Mouse (Mus musculus) intestine, embryonic 16.5 days (tissue): ENCODE results near the gene Pacrg. TPM values are rescaled to one million over a fixed set of nuclear protein-coding genes. Genes with fewer than 3 reads are reported as not detected.

Experiments
- ATAC-seq: fragments of 200-750 bp; cut with Nextera tagmentation; 2 replicates; pipeline ENCODE4 v1.8.0; 2017; ENCODE audit warnings: moderate TSS enrichment, moderate library complexity
- H3K27ac ChIP-seq: fragments of 300-500 bp; sonication (generic); 2 replicates; pipeline ENCODE4 v1.5.1; 2014; ENCODE audit warnings: mild to moderate bottlenecking, low read length
- H3K27me3 ChIP-seq: fragments of 300-500 bp; sonication (generic); replicated peaks from 2 replicates; pipeline ENCODE4 v1.6.1; 2014; ENCODE audit warnings: low read length, control low read depth, mixed read lengths; ENCODE audit not compliant: control insufficient read depth, insufficient read depth
- H3K36me3 ChIP-seq: fragments of 300-500 bp; sonication (generic); 2 replicates; pipeline ENCODE4 v1.6.1; 2014; ENCODE audit warnings: low read length, control low read depth; ENCODE audit not compliant: control insufficient read depth, insufficient read depth
- H3K4me1 ChIP-seq: fragments of 300-500 bp; sonication (generic); 2 replicates; pipeline ENCODE4 v1.6.1; 2014; ENCODE audit warnings: low read length, control low read depth, mixed read lengths; ENCODE audit not compliant: control insufficient read depth, insufficient read depth
- H3K4me2 ChIP-seq: fragments of 300-500 bp; sonication (generic); 2 replicates; pipeline ENCODE4 v1.6.1; 2014; ENCODE audit warnings: low read depth, low read length, control low read depth
- H3K4me3 ChIP-seq: fragments of 300-500 bp; sonication (generic); 2 replicates; pipeline ENCODE4 v1.5.1; 2014; ENCODE audit warnings: mild to moderate bottlenecking, low read length
- H3K9ac ChIP-seq: fragments of 300-500 bp; sonication (generic); 2 replicates; pipeline ENCODE4 v1.6.1; 2014; ENCODE audit warnings: low read depth, low read length
- H3K9me3 ChIP-seq: fragments of 300-500 bp; sonication (generic); 2 replicates; pipeline ENCODE4 v1.6.1; 2016; ENCODE audit warnings: low read length, control low read depth; ENCODE audit not compliant: control insufficient read depth
- WGBS: fragments of 180-500 bp; shearing (Covaris S2); extraction: QIAGEN DNeasy Blood & Tissue Kit; methylation state at CpG from one replicate; pipeline ENCODE4 v1.1.7; 2014; 5-methylcytosine and 5-hydroxymethylcytosine counted together
- polyA plus RNA-seq: library from polyadenylated mRNA; unstranded; fragments of >200 nt; fragmentation: Nextera tagmentation; extraction: Ambion mirVana; gene quantifications from 2 replicates; pipeline ENCODE4 v1.2.1, GENCODE M21; 2015

The Pacrg gene
- polyA plus RNA-seq, 1 experiment from 2014 or later, result 0.66 TPM

DNA sequence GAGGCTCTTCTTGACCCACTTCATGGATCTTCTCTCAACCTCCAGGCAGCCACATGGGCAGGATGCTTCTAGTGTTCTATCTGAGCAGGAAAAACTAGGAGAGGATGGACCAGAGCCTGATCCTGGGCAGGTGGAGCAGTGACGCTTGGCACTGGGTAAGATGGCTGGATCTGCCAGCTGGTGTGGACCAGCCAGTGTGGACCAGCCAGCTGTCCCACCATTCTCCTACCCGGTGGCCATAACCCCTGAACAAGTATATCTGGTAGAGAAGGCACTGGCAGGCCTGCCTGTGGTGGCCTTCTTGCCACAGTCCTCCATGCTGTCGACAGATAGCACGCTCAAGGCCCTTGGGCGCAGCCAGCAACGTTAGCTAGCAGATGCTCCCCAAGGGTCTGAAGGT, 443.2 kb downstream of the Pacrg start:
- Histone ChIP-seq H3K9me3 (no peaks in the 10 kb centered on the region), H3K4me1 (peaks cover 7% of the 10 kb centered on the region; the same call in 1 of the 2 replicates), H3K27ac (no peak overlapping the region), H3K4me3 (no peak overlapping the region), H3K27me3 (no peaks in the 10 kb centered on the region), H3K4me2 (no peak overlapping the region), H3K36me3 (no peaks in the 10 kb centered on the region), H3K9ac (no peak overlapping the region)
- ATAC-seq, result no peak
- 85% methylated on average over 6 of the region's 6 CpGs for WGBS

GRCm38 (mm10) chr17:10394855-10395254, 445.3 kb downstream of the Pacrg start:
- Histone ChIP-seq H3K9ac (no peak overlapping the region), H3K4me1 (peaks cover 10% of the 10 kb centered on the region; the same call in 1 of the 2 replicates), H3K27ac (no peak overlapping the region), H3K4me3 (no peak overlapping the region), H3K4me2 (no peak overlapping the region), H3K36me3 (no peaks in the 10 kb centered on the region), H3K27me3 (no peaks in the 10 kb centered on the region), H3K9me3 (no peaks in the 10 kb centered on the region)
- WGBS, result 80% methylated on average over 8 of the region's 8 CpGs
- no peak for ATAC-seq

DNA sequence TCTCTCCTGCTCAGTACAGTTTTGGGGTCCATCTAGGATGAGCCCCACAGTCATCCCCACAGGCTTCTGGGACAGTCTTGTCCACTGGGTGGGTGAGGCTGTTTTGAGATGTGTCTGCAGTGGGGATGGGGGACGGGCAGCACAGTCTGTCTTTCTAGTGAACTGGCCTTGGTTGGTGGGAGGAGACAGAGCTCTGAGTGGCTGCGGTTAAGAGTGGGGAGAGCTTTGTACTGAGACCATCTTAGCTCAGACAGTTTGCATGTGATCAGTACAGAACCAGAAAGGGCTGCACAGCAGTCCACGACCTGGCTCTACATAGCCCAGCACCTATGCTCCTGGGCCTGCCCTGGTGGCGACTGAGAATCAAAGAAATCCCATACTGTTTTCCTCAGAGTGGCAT, 446.3 kb downstream of the Pacrg start:
- ATAC-seq, result no peak
- H3K4me3 ChIP-seq, result no peak overlapping the region
- H3K4me1 ChIP-seq, result peaks cover 10% of the 10 kb centered on the region; the same call in 1 of the 2 replicates
- WGBS, result 74% methylated on average over 4 of the region's 4 CpGs
- H3K4me2 ChIP-seq, result no peak overlapping the region
- no peaks in the 10 kb centered on the region for H3K27me3 ChIP-seq
- no peaks in the 10 kb centered on the region for H3K36me3 ChIP-seq
- no peaks in the 10 kb centered on the region for H3K9me3 ChIP-seq
- no peak overlapping the region for H3K27ac ChIP-seq
- no peak overlapping the region for H3K9ac ChIP-seq

DNA sequence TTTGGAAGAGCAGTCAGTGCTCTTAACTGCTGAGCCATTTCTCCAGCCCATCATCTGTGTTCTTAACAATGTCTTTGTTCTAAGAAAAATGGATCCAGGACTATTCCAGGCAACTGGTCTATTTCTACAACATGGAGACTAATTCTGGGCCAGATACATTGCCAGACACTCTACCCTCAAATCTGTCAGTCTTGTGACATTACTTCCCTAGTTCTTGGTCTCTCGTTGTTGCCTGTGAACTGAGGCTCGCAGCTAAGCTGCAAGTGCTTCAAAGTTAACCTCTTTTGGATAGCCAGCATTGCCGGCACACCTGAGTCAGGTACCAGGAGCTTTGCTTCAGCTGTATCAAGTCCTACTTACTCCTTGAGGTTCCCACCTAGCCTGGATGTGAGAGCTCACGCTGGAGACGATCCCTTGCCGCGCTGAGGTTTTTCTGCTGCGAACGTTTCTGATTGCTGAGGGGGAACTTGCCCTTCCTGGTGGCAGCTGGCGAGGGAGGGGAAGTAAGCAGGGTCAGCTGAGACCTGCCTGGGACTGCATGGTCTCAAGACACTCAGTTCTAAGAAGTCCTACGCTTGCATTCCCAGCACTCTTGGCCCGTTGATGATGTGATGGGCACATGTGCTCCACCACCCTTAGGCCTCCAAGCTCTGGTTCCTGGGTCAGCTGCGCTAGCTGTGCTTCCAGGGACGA, 447.6 kb downstream of the Pacrg start:
- Histone ChIP-seq H3K27me3 (no peaks in the 10 kb centered on the region), H3K36me3 (no peaks in the 10 kb centered on the region), H3K4me2 (no peak overlapping the region), H3K9ac (no peak overlapping the region), H3K4me3 (no peak overlapping the region), H3K27ac (no peak overlapping the region), H3K9me3 (no peaks in the 10 kb centered on the region), H3K4me1 (0 out of 2 replicates have a peak, but pooled peaks cover 3% of the 10 kb centered on the region)
- no peak for ATAC-seq
- 81% methylated on average over 14 of the region's 14 CpGs for WGBS

DNA sequence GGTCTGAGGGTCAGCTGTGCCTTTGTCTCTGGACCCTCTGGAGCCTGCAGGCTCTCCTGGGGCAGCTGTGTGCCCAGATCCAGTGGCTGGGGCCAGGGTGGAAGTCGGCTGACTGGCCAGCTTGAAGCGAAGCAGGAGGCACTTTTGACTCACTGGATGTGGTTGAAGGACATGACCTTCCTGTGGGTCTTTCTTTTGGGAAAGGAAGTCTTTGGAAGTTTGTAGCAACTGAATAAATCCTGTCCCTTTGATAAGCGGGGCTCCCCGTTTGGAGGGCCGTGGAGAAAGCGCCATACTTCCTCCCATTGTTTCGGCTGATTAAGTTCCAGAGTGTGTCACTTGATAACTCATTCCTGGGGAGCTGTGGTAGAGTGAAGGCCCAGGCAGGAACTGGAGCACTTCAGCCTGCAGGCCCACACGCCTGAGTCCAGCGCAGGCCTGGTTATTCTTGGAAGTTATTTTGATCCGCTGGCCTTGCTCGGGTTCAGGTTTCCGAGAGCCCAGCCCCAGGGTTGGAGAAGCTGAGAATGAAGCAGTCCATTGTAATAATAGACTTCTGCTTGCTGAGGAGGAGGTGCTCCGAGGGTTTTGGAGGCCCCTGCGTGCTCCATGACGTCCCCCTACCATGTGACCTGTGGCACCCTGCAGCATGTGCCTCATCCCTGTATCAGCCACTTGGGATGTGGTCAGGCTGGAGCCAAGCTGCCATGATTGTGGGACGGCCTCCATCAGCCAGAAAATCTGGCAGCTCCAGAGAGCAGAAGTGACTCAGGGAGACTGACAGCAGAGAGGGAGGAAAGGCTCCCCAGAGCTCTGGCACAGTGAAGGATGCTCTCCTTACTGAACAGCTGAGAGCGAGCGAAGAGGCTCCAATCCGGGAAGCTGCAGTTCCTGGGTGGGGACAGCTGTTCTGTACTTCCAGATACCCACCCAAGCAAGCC, 449.6 kb downstream of the Pacrg start:
- Histone ChIP-seq H3K9me3 (no peaks in the 10 kb centered on the region), H3K9ac (no peak overlapping the region), H3K27ac (peak overlapping the region; percentile 54), H3K4me3 (no peak overlapping the region), H3K4me2 (no peak overlapping the region), H3K27me3 (no peaks in the 10 kb centered on the region), H3K36me3 (no peaks in the 10 kb centered on the region), H3K4me1 (0 out of 2 replicates have a peak, but pooled peaks cover 3% of the 10 kb centered on the region)
- ATAC-seq, result peak; percentile 68
- 59% methylated on average over 19 of the region's 19 CpGs for whole genome bisulfite sequencing

- no peaks in the 10 kb centered on the region for H3K27me3 ChIP-seq
- WGBS, result 80% methylated on average over 9 of the region's 9 CpGs
- H3K36me3 ChIP-seq, result no peaks in the 10 kb centered on the region
- no peak overlapping the region for H3K4me2 ChIP-seq
- no peak overlapping the region for H3K9ac ChIP-seq
- H3K4me1 ChIP-seq, result 0 out of 2 replicates have a peak, but pooled peaks cover 3% of the 10 kb centered on the region
- no peak overlapping the region for H3K4me3 ChIP-seq
- no peaks in the 10 kb centered on the region for H3K9me3 ChIP-seq
- H3K27ac ChIP-seq, result peak overlapping the region; percentile 33
- ATAC-seq, result no peak
Measured at GRCm38 (mm10) chr17:10389740-10390139, 450.4 kb downstream of the Pacrg start.

DNA sequence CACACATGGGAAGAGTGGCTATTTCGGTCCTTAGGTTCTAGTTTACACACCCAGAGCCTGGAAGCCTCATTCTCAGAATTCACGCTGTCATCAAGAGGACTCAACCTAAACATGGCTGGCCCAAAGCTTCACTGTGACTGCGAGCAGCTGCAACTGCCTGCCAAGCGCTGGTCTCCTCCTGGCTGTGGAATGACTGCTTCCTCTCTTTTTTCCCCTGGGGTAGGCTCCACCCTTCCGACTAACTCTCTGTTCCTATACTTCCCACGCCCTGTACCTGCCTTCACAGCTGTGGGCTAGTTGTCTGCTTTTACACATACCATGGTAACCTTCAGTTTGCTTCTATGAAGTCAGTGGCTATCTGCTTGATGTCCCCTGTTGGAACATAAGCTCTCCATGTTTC, 453.6 kb downstream of the Pacrg start:
- Histone ChIP-seq H3K36me3 (no peaks in the 10 kb centered on the region), H3K9ac (no peak overlapping the region), H3K27me3 (no peaks in the 10 kb centered on the region), H3K4me3 (no peak overlapping the region), H3K4me2 (no peak overlapping the region), H3K9me3 (no peaks in the 10 kb centered on the region), H3K27ac (no peak overlapping the region), H3K4me1 (0 out of 2 replicates have a peak, but pooled peaks cover 3% of the 10 kb centered on the region)
- 64% methylated on average over 6 of the region's 6 CpGs for WGBS
- ATAC-seq, result no peak

DNA sequence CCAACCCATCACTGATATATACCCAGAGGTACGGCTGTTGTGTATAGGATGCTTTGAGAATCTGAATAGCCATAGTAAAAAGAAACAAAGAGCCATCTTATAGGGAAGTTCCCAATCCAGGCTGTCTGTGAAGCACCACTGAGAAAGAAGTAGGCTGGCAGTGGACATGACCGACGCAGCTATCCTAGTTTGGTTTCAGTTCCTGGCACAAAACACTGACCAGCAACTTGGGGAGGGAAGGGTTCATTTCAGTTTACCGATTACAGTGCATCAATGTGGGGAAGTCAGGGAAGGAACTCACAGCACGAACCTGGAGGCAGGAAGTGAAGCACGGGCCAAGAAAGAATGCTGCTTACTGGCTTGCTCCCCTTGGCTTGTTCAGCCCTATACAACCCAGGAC, 456.7 kb downstream of the Pacrg start:
- Histone ChIP-seq H3K4me1 (no peaks in the 10 kb centered on the region), H3K27ac (no peak overlapping the region), H3K4me3 (no peak overlapping the region), H3K9ac (no peak overlapping the region), H3K9me3 (no peaks in the 10 kb centered on the region), H3K27me3 (no peaks in the 10 kb centered on the region), H3K4me2 (no peak overlapping the region), H3K36me3 (no peaks in the 10 kb centered on the region)
- 76% methylated on average over 6 of the region's 6 CpGs for WGBS
- ATAC-seq, result no peak

DNA sequence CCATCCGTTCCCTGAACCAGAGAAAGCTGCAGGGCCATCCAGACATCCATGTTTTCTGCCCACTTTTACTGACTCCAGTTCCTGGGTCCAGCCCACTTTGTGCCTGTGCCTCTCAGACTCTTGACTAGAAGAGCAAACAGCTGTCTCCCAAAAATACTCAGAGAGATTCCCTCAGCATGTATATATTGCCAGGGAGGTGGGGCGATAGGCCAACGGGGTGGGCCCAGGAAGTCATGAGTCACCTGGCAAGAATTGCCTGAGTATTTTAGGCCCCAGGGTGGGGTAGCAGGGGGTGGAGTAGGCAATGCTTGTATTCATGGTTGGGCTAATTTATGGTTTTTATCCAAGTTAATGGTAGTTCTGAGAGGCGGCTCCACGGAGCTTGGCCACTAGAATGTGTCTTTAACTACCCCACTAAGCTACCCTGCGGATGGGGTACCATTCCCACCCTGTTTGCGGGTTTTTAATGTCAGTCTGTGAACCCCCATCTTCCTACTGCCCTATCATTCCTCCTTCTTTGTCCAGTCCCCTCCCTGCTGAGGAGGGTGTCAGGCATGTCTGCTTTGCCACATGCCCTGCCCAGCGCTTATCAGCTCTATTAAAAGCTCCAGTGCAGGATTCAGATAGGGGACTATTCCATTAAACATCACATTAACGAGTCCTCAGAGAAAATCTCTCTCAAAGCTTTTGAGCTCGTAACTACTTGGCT, 461.5 kb downstream of the Pacrg start:
- Histone ChIP-seq H3K9ac (no peak overlapping the region), H3K36me3 (no peaks in the 10 kb centered on the region), H3K9me3 (no peaks in the 10 kb centered on the region), H3K27ac (no peak overlapping the region), H3K4me1 (no peaks in the 10 kb centered on the region), H3K27me3 (no peaks in the 10 kb centered on the region), H3K4me2 (no peak overlapping the region), H3K4me3 (no peak overlapping the region)
- ATAC-seq, result peak; percentile 68
- WGBS, result 66% methylated on average over 10 of the region's 10 CpGs
